Mouse (Mus musculus) liver, adult 2 months (tissue): ENCODE results near the gene Gm11172.

ENCODE experiments used
- CTCF ChIP-seq: fragments of 200-500 bp; IDR thresholded peaks from 2 replicates; pipeline ENCODE4 v1.5.1; 2011; ENCODE audit warnings: low read depth, low read length, control low read depth
- POLR2A ChIP-seq: fragments of 200-500 bp; IDR thresholded peaks from 2 replicates; pipeline ENCODE4 v1.6.1; 2011; ENCODE audit warnings: low read length, control low read depth; ENCODE audit not compliant: insufficient read depth; ENCODE audit errors: extremely low read depth

DNA sequence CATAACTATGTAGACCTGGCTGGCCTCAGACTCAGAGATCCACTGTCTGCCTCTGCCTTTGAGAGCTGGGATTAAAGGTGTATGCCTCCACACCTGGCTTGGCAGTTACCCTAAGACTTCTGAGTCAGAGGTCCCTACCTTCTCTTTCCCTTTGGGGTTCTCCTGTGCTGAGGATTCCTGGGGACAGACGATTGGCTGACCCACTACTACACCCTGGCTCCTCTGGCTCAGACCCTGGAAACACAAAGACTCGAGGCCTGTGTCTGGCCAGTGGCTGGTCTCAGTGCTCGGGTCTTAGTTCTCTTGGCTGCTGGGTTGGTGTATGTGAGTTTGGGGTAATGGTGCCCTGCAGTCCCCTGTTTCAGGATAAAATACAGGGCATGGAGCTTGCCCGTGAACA lies 38.2 kb downstream of the Gm11172 start:
- TF ChIP-seq POLR2A, result no peak
- no peak for TF ChIP-seq CTCF
